Mouse (Mus musculus): ENCODE measurements at regions not wholly inside any gene's neighbourhood (a gene's known extent, or its start where the extent isn't known, plus 50 kb on each side); places are given as distances from the start of the nearest gene placed in this dataset.

DNA sequence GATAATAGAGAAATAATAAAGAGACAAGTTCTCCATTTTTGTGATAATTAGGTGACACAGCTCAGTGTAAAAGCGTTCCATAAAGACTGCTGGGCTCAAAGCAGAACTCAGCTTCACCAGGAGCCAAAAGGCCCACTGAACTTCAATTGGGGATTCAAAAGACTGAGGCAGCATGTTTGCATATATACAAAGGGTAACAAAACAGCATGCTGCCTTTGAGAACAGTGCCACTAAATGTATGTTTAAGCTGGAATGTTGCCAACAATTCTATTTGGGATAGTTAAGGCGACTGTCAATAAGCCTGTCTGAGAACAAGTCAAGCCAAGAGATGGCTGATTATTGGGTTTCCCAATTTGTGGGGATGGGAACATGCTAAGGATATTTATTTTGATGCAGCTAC lies 642.3 kb downstream of the Actrt1 start:
- ATAC-seq = no peak
- no peak for TF ChIP-seq CTCF (IDR thresholded peaks at IDR 0.05; ENCODE audit: low read depth)
- no peak overlapping the region for H3K27ac ChIP-seq (ENCODE audit: low read depth, low read length)
- no peaks in the 10 kb centered on the region for H3K36me3 ChIP-seq (ENCODE audit: control insufficient read depth, insufficient read depth)
- H3K4me1 ChIP-seq (replicated peaks; ENCODE audit: control insufficient read depth, insufficient read depth, low read length) = no peaks in the 10 kb centered on the region
- 83% methylated on average over 2 of the region's 2 CpGs for WGBS
- H3K9me3 ChIP-seq (ENCODE audit: control insufficient read depth) = no peaks in the 10 kb centered on the region
- no peak overlapping the region for H3K4me2 ChIP-seq (replicated peaks; ENCODE audit: low read depth)
- H3K9ac ChIP-seq (ENCODE audit: low read depth, low read length) = no peak overlapping the region
- H3K4me3 ChIP-seq (ENCODE audit: low read depth, low read length) = no peak overlapping the region
- no peaks in the 10 kb centered on the region for H3K27me3 ChIP-seq (replicated peaks; ENCODE audit: control insufficient read depth, insufficient read depth, low read length)

DNA sequence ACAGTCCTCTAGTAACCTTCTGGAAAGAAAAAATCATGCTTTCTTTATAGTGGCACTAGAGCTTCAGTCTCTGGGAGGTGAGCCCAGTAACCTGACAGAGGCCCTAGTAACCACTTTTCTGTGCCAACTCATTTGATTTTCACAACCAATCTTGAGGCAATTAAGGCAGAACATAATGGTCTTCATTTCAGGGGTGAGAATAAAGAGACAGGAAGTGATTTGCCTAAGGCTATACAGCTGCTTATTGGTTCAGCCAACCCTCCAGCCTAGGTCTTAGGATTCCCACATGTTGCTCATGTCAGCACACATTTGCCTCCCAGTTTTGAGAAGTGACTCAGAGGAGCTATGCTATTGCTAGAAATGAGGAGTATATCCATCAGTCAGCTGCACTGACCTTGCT lies 670.2 kb downstream of the Actrt1 start:
- ATAC-seq = no peak
- no peak overlapping the region for H3K4me2 ChIP-seq (replicated peaks; ENCODE audit: low read depth)
- H3K27ac ChIP-seq (ENCODE audit: low read depth, low read length) = no peak overlapping the region
- H3K9me3 ChIP-seq (ENCODE audit: control insufficient read depth) = no peaks in the 10 kb centered on the region
- no peaks in the 10 kb centered on the region for H3K36me3 ChIP-seq (ENCODE audit: control insufficient read depth, insufficient read depth)
- no peaks in the 10 kb centered on the region for H3K4me1 ChIP-seq (replicated peaks; ENCODE audit: control insufficient read depth, insufficient read depth, low read length)
- no peaks in the 10 kb centered on the region for H3K27me3 ChIP-seq (replicated peaks; ENCODE audit: control insufficient read depth, insufficient read depth, low read length)
- H3K4me3 ChIP-seq (ENCODE audit: low read depth, low read length) = no peak overlapping the region
- no peak for TF ChIP-seq CTCF (IDR thresholded peaks at IDR 0.05; ENCODE audit: low read depth)
- H3K9ac ChIP-seq (ENCODE audit: low read depth, low read length) = no peak overlapping the region

DNA sequence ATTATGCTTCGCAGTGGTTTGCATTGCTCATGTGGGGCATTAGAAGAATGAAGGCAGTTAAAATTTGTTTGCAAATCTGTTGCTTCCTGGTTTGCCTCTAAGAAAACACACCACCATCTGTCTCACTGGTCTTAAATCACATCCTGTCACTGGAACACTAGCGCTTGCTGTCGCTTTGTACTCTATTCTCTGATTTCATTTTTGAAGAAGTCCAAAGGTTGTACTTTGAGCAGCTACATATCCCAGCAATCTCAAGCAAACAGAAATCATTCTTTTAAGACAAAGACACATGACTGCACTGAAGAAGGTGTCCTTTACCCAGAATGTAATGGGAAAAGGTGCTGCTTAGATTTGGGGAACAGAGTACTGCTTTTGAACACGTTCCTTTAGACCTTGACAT lies 680.7 kb downstream of the Actrt1 start:
- H3K9me3 ChIP-seq (ENCODE audit: control insufficient read depth) = no peaks in the 10 kb centered on the region
- no peak overlapping the region for H3K9ac ChIP-seq (ENCODE audit: low read depth, low read length)
- peak; percentile 54 for ATAC-seq
- TF ChIP-seq CTCF (IDR thresholded peaks at IDR 0.05; ENCODE audit: low read depth) = no peak
- H3K4me2 ChIP-seq (replicated peaks; ENCODE audit: low read depth) = no peak overlapping the region
- H3K4me3 ChIP-seq (ENCODE audit: low read depth, low read length) = no peak overlapping the region
- H3K36me3 ChIP-seq (ENCODE audit: control insufficient read depth, insufficient read depth) = no peaks in the 10 kb centered on the region
- H3K4me1 ChIP-seq (replicated peaks; ENCODE audit: control insufficient read depth, insufficient read depth, low read length) = no peaks in the 10 kb centered on the region
- H3K27me3 ChIP-seq (replicated peaks; ENCODE audit: control insufficient read depth, insufficient read depth, low read length) = no peaks in the 10 kb centered on the region
- 38% methylated on average over 4 of the region's 4 CpGs for WGBS
- no peak overlapping the region for H3K27ac ChIP-seq (ENCODE audit: low read depth, low read length)

DNA sequence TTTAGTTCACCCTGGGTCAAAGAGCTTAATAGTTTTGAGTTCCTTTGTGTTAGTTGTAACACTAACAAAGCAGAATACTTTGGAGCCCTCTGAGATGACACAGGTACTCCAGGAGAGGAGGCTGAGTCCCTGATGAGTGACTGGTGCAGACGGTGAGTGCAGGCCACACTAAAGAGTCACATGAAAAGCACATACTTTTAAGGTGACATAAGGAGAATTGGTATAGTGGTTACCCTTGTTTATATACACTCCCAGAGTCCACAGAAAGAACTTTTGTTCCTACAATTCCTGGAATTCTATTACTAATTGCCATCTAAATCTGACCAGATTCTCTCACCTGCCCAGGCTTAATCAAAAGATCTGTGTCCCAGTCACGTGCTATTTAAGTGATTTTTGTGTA lies 681.3 kb downstream of the Actrt1 start:
- Histone ChIP-seq H3K4me3 (ENCODE audit: low read depth, low read length) (no peak overlapping the region), H3K27ac (ENCODE audit: low read depth, low read length) (no peak overlapping the region), H3K4me2 (replicated peaks; ENCODE audit: low read depth) (no peak overlapping the region), H3K9me3 (ENCODE audit: control insufficient read depth) (no peaks in the 10 kb centered on the region), H3K36me3 (ENCODE audit: control insufficient read depth, insufficient read depth) (no peaks in the 10 kb centered on the region), H3K27me3 (replicated peaks; ENCODE audit: control insufficient read depth, insufficient read depth, low read length) (no peaks in the 10 kb centered on the region), H3K4me1 (replicated peaks; ENCODE audit: control insufficient read depth, insufficient read depth, low read length) (no peaks in the 10 kb centered on the region), H3K9ac (ENCODE audit: low read depth, low read length) (no peak overlapping the region)
- ATAC-seq = no peak; the same call in 1 of the 2 replicates
- TF ChIP-seq CTCF (IDR thresholded peaks at IDR 0.05; ENCODE audit: low read depth) = no peak
- WGBS = 44% methylated on average over 2 of the region's 2 CpGs

DNA sequence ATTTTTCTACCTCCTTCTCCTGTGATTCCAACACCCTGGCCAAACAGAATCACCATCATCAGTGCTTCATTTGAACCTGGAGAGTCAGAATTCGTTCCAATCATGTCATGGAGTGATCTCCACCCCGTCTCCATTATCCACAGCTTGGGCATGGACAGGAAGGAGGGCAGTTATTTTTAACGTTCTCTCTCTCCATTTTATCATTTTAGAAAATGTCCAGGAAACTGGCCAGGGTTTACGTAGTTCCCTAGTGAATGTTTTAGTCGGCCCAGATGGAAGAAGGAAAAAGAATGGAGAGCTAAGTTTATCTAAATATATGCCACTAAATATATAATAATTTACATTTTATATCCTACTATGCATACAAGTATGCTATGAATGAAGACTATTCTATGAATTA lies 701.0 kb downstream of the Actrt1 start:
- no peak for TF ChIP-seq CTCF (IDR thresholded peaks at IDR 0.05; ENCODE audit: low read depth)
- H3K27me3 ChIP-seq (replicated peaks; ENCODE audit: control insufficient read depth, insufficient read depth, low read length) = no peaks in the 10 kb centered on the region
- H3K9me3 ChIP-seq (ENCODE audit: control insufficient read depth) = no peaks in the 10 kb centered on the region
- H3K4me3 ChIP-seq (ENCODE audit: low read depth, low read length) = no peak overlapping the region
- no peak overlapping the region for H3K4me2 ChIP-seq (replicated peaks; ENCODE audit: low read depth)
- H3K36me3 ChIP-seq (ENCODE audit: control insufficient read depth, insufficient read depth) = no peaks in the 10 kb centered on the region
- no peak overlapping the region for H3K9ac ChIP-seq (ENCODE audit: low read depth, low read length)
- no peak overlapping the region for H3K27ac ChIP-seq (ENCODE audit: low read depth, low read length)
- no peak for ATAC-seq
- H3K4me1 ChIP-seq (replicated peaks; ENCODE audit: control insufficient read depth, insufficient read depth, low read length) = no peaks in the 10 kb centered on the region
- 65% methylated on average over 5 of the region's 5 CpGs for WGBS

DNA sequence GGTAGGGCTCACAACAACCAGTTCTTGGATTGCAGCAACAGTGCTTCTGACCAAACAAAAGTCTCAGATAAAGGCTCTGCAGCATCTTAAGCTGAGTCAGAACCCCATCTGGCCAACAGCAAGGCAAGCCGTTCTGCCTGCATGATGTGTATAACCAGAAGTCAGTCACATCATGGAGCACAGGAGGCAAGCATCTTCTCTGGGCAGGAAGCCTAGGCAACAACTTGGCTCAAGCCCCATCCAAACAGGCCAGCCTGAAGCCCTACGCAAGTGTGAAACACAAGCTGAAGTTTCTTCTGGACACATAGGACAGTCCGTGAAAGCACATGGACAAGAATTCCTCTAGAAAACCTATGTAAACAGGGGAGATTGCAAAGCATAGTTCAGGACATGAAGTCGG lies 739.7 kb downstream of the Actrt1 start:
- Histone ChIP-seq H3K27ac (ENCODE audit: low read depth, low read length) (no peak overlapping the region), H3K9me3 (ENCODE audit: control insufficient read depth) (no peaks in the 10 kb centered on the region), H3K4me3 (ENCODE audit: low read depth, low read length) (no peak overlapping the region), H3K9ac (ENCODE audit: low read depth, low read length) (no peak overlapping the region), H3K36me3 (ENCODE audit: control insufficient read depth, insufficient read depth) (no peaks in the 10 kb centered on the region), H3K27me3 (replicated peaks; ENCODE audit: control insufficient read depth, insufficient read depth, low read length) (no peaks in the 10 kb centered on the region), H3K4me2 (replicated peaks; ENCODE audit: low read depth) (no peak overlapping the region), H3K4me1 (replicated peaks; ENCODE audit: control insufficient read depth, insufficient read depth, low read length) (no peaks in the 10 kb centered on the region)
- no peak for ATAC-seq
- WGBS = 76% methylated on average over 4 of the region's 4 CpGs
- no peak for TF ChIP-seq CTCF (IDR thresholded peaks at IDR 0.05; ENCODE audit: low read depth)

Data from intestine, postnatal 0 days (tissue).